In genomic region chr2:99046557-99047233, GRCm38 (mm10) we compare ENCODE assay signal across 20 mouse cellular contexts.
"Had no signal": no experiment of that assay in that cellular context is flagged by ENCODE, and none has a peak within 500 bp of the region (broad histone marks: within the 10 kb centered on the region; RNA-seq: fewer than 3 reads in every experiment).

No protein-coding gene starts in this region.

- ATAC-seq: liver, embryonic 12.5 days; lung, postnatal 0 days; midbrain, embryonic 13.5 days; midbrain, embryonic 15.5 days had no signal

- H3K4me3 ChIP-seq: liver, embryonic 12.5 days; midbrain, embryonic 10.5 days; midbrain, embryonic 13.5 days; midbrain, embryonic 15.5 days; myocyte; neural tube, embryonic 13.5 days; neural tube, embryonic 15.5 days had no signal

- H3K4me2 ChIP-seq: liver, embryonic 12.5 days; midbrain, embryonic 13.5 days; midbrain, embryonic 15.5 days; neural tube, embryonic 13.5 days; neural tube, embryonic 15.5 days had no signal

- H3K9me3 ChIP-seq: liver, embryonic 12.5 days; midbrain, embryonic 10.5 days; midbrain, embryonic 13.5 days; midbrain, embryonic 15.5 days; neural tube, embryonic 13.5 days had no signal

- H3K27ac ChIP-seq: liver, embryonic 12.5 days; liver, embryonic 14.5 days; midbrain, embryonic 10.5 days; midbrain, embryonic 13.5 days; midbrain, embryonic 15.5 days; neural tube, embryonic 13.5 days; neural tube, embryonic 15.5 days had no signal

- DNase-seq: liver; lung, adult 18-20 months; lung, postnatal 4 days; retina, postnatal 1 day; right cerebral cortex, adult 18-20 months; right cerebral cortex, postnatal 25 days; right cerebral cortex, postnatal 4 days; spleen, adult 18-20 months; thymus, adult 18-20 months; thymus, postnatal 14 days; thymus, postnatal 36 days had no signal

- H3K36me3 ChIP-seq: liver, embryonic 12.5 days; midbrain, embryonic 10.5 days; midbrain, embryonic 13.5 days; midbrain, embryonic 15.5 days; neural tube, embryonic 13.5 days; neural tube, embryonic 15.5 days had no signal

- H3K9ac ChIP-seq: liver, embryonic 12.5 days; liver, embryonic 14.5 days; midbrain, embryonic 13.5 days; midbrain, embryonic 15.5 days; neural tube, embryonic 13.5 days; neural tube, embryonic 15.5 days had no signal

- H3K4me1 ChIP-seq: liver, embryonic 12.5 days; midbrain, embryonic 10.5 days; midbrain, embryonic 13.5 days; midbrain, embryonic 15.5 days; neural tube, embryonic 13.5 days; neural tube, embryonic 15.5 days had no signal

- H3K27me3 ChIP-seq: liver, embryonic 12.5 days; midbrain, embryonic 13.5 days; midbrain, embryonic 15.5 days; neural tube, embryonic 13.5 days; neural tube, embryonic 15.5 days had no signal
